Mouse (Mus musculus) heart, adult 2 months (tissue): ENCODE results near the gene Fjx1. TPM values are rescaled to one million over a fixed set of nuclear protein-coding genes. Genes with fewer than 3 reads are reported as not detected.

Source experiments
- DNase-seq, 2 experiments: peaks; one replicate each; pipeline ENCODE4 v3.0.0; 2021
- H3K27ac ChIP-seq: fragments of 200-600 bp; 2 replicates; pipeline ENCODE4 v1.8.1; 2022
- H3K27me3 ChIP-seq: fragments of 200-500 bp; 2 replicates; pipeline ENCODE4 v1.6.1; 2012; ENCODE audit warnings: mild to moderate bottlenecking, low read length, inconsistent platforms, mixed read lengths; ENCODE audit not compliant: control insufficient read depth, insufficient read depth
- H3K36me3 ChIP-seq: fragments of 200-500 bp; 2 replicates; pipeline ENCODE4 v1.6.1; 2012; ENCODE audit warnings: low read length, inconsistent platforms; ENCODE audit not compliant: control insufficient read depth, insufficient read depth
- H3K4me1 ChIP-seq: fragments of 200-500 bp; 2 replicates; pipeline ENCODE4 v1.6.1; 2011; ENCODE audit warnings: low read length; ENCODE audit not compliant: control insufficient read depth, insufficient read depth
- H3K4me3 ChIP-seq: fragments of 200-600 bp; 2 replicates; pipeline ENCODE4 v1.8.1; 2022
- H3K79me2 ChIP-seq: fragments of 200-500 bp; replicated peaks from 2 replicates; pipeline ENCODE4 v1.6.1; 2012; ENCODE audit warnings: mild to moderate bottlenecking, inconsistent platforms, low read length, moderate library complexity, mixed read lengths; ENCODE audit not compliant: control insufficient read depth, insufficient read depth
- H3K9ac ChIP-seq: fragments of 200-500 bp; 2 replicates; pipeline ENCODE4 v1.6.1; 2012; ENCODE audit warnings: low read depth, mild to moderate bottlenecking, control low read depth, inconsistent platforms, low read length, mixed read lengths
- CTCF ChIP-seq: fragments of 200-600 bp; IDR thresholded peaks from 2 replicates; pipeline ENCODE4 v1.8.1; 2022; ENCODE audit warnings: antibody characterized with exemption, mild to moderate bottlenecking, moderate library complexity
- EP300 ChIP-seq: fragments of 200-500 bp; IDR thresholded peaks from 2 replicates; pipeline ENCODE4 v1.6.1; 2011; ENCODE audit warnings: low read depth, low read length, control low read depth; ENCODE audit not compliant: insufficient read depth
- POLR2A ChIP-seq: fragments of 200-500 bp; IDR thresholded peaks from 2 replicates; pipeline ENCODE4 v1.6.1; 2011; ENCODE audit warnings: mild to moderate bottlenecking, low read depth, low read length, control low read depth; ENCODE audit not compliant: insufficient read depth
- WGBS: fragments of 180-500 bp; shearing (Covaris S2); methylation state at CpG from one replicate; pipeline ENCODE4 v1.1.7; 2018; 5-methylcytosine and 5-hydroxymethylcytosine counted together
- intact Hi-C: fragments of 180-260 bp; cut with DNase I; formaldehyde crosslinking; loops from one replicate; pipeline ENCODE4 v1.15.1; 2025
- polyA plus RNA-seq: library from polyadenylated mRNA; depleted of rRNA; stranded (reverse); fragments of >200 nt; gene quantifications from 2 replicates; pipeline ENCODE4 v1.2.3, GENCODE M21; 2012
- total RNA-seq, 2 experiments: library from RNA; stranded (reverse); gene quantifications; 2 replicates each; pipeline ENCODE4 v1.2.3; 2021

Gene Fjx1
- total and polyA plus RNA-seq, 3 experiments, result 0.50 to 0.68 (median 0.57) TPM

GRCm38 (mm10) chr2:102463587-102464341 lies 11.5 kb upstream of the Fjx1 start:
- no peak overlapping the region for H3K4me3 ChIP-seq
- no peak overlapping the region for H3K9ac ChIP-seq
- TF ChIP-seq POLR2A (no peak), EP300 (no peak), CTCF (no peak)
- intact Hi-C loops, result no loop called here
- 75% methylated on average over 12 of the region's 12 CpGs for WGBS
- peak; percentile 39 to 58 for DNase-seq
- H3K79me2 ChIP-seq, result no peaks in the 10 kb centered on the region
- H3K27me3 ChIP-seq, result no peaks in the 10 kb centered on the region
- H3K4me1 ChIP-seq, result no peaks in the 10 kb centered on the region
- no peak overlapping the region for H3K27ac ChIP-seq
- no peaks in the 10 kb centered on the region for H3K36me3 ChIP-seq

DNA sequence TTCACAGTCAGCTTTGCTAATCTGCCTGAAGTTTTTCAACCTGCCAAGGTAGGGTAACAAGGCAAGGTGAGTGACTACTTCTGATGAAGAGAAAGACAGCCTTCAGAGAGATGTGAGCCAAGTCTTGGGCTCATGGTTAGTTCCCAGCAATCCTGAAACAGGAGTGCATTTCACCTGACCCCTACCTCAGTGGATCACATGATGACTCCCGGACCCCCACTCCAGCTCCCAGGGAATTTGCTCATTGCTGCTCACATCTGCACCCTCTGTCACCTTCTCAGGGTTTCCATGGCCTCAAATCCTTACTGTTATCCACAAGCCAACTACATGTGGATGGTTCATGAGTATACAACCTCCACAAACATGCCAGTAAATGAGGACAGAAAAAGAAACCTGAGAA lies 9.2 kb upstream of the Fjx1 start:
- H3K36me3 ChIP-seq, result no peaks in the 10 kb centered on the region
- H3K9ac ChIP-seq, result no peak overlapping the region
- TF ChIP-seq CTCF (no peak), POLR2A (no peak), EP300 (no peak)
- DNase-seq, result no peak
- H3K27ac ChIP-seq, result no peak overlapping the region
- 87% methylated on average over 1 of the region's 1 CpGs for WGBS
- no peaks in the 10 kb centered on the region; the same call in 1 of the 2 replicates for H3K27me3 ChIP-seq
- H3K79me2 ChIP-seq, result no peaks in the 10 kb centered on the region
- no peaks in the 10 kb centered on the region for H3K4me1 ChIP-seq
- intact Hi-C loops, result no loop called here
- no peak overlapping the region for H3K4me3 ChIP-seq

GRCm38 (mm10) chr2:102455126-102455525 lies 2.8 kb upstream of the Fjx1 start:
- peaks cover 6% of the 10 kb centered on the region for H3K27me3 ChIP-seq
- WGBS, result 76% methylated on average over 1 of the region's 1 CpGs
- TF ChIP-seq EP300, result no peak
- TF ChIP-seq POLR2A, result no peak
- TF ChIP-seq CTCF, result no peak

DNA sequence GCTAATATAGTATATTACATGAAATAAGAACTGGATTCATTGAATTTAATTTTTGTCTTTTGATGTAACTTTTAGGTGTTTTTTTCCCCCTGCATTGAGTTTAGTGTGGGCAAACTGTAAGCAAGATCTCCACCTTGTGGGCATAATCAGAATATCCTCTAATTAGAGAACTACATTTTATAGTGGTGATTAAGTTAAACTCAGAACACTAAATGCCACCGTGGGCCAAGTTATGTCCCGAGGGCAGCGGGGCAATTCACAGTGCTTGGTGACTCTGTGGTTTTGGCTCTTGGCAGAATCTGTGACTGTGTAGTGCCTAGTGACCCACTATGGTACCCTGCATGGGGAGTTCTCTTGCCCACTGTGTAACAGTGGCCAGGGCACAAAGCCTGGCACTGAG lies 1.1 kb upstream of the Fjx1 start:
- intact Hi-C loops, result loop anchor here (1.0 to 10.0 kb wide), 7 partner anchors 166 to 749 kb away; partner anchors contain the start of gene Ldlrad3
- Histone ChIP-seq H3K9ac (no peak overlapping the region), H3K36me3 (no peaks in the 10 kb centered on the region), H3K27ac (no peak overlapping the region), H3K4me3 (no peak overlapping the region), H3K4me1 (peaks cover 1% of the 10 kb centered on the region; the same call in 1 of the 2 replicates), H3K27me3 (peaks cover 7% of the 10 kb centered on the region), H3K79me2 (no peaks in the 10 kb centered on the region)
- DNase-seq, result no peak
- WGBS, result 20% methylated on average over 3 of the region's 3 CpGs
- TF ChIP-seq POLR2A (no peak), CTCF (peak; percentile 90), EP300 (no peak)

More at GRCm38 (mm10) chr2:102455126-102455525, 2.8 kb upstream of the Fjx1 start:
- no peak overlapping the region for H3K9ac ChIP-seq
- H3K4me3 ChIP-seq, result no peak overlapping the region
- H3K4me1 ChIP-seq, result no peaks in the 10 kb centered on the region; the same call in 1 of the 2 replicates
- no peaks in the 10 kb centered on the region for H3K79me2 ChIP-seq
- no peaks in the 10 kb centered on the region for H3K36me3 ChIP-seq
- DNase-seq, result no peak
- no peak overlapping the region for H3K27ac ChIP-seq
- intact Hi-C loops, result loop anchor here (10.0 kb wide), 1 partner anchor 750 kb away; no protein-coding TSS in a partner anchor

GRCm38 (mm10) chr2:102450761-102451670 lies 1.3 kb downstream of the Fjx1 start:
- Histone ChIP-seq H3K27me3 (peaks cover 7% of the 10 kb centered on the region), H3K4me3 (peak overlapping the region; percentile 60), H3K9ac (peak overlapping the region; percentile 48), H3K4me1 (peaks cover 1% of the 10 kb centered on the region; the same call in 1 of the 2 replicates), H3K27ac (no peak overlapping the region), H3K36me3 (no peaks in the 10 kb centered on the region), H3K79me2 (no peaks in the 10 kb centered on the region)
- under 1% methylated on average over 108 of the region's 109 CpGs for WGBS
- DNase-seq, result peak in 1 of 2 experiments; percentile 59
- TF ChIP-seq CTCF (peak; percentile 37), POLR2A (no peak)
- intact Hi-C loops, result loop anchor here (5.0 to 10.0 kb wide), 4 partner anchors 164 to 746 kb away; partner anchors contain the start of gene Ldlrad3
